In genomic region chr11:117235898-117236459, GRCm38 (mm10) we compare ENCODE assay signal across 9 mouse cellular contexts. TPM values are rescaled to one million over a fixed set of nuclear protein-coding genes. Genes with fewer than 3 reads are reported as not detected.
A peak's percentile ranks its signal among the peaks of the same experiment; 100 is the strongest.
DNase-seq lines count a peak whose midpoint lies in the region; ATAC-seq and TF ChIP-seq lines count a peak whose summit lies in the region.
"Had no signal": no experiment of that assay in that cellular context is flagged by ENCODE, and none has a peak within 500 bp of the region (broad histone marks: within the 10 kb centered on the region; RNA-seq: fewer than 3 reads in every experiment).

No protein-coding gene starts in this region.

- no peaks in the 10 kb centered on the region for H3K27me3 ChIP-seq in forebrain, postnatal 0 days (ENCODE audit: insufficient read depth, low read length)
- no peaks in the 10 kb centered on the region for H3K27me3 ChIP-seq in forebrain, embryonic 14.5 days (replicated peaks; ENCODE audit: control insufficient read depth, insufficient read depth, low read length)
- H3K27me3 ChIP-seq in MEL (ENCODE audit: control insufficient read depth in 1 of 2, insufficient read depth in 2 of 2, low read length in 2 of 2) = peaks cover 0 to 3% of the 10 kb centered on the region in 2 experiments; a peak in 1 of 4 replicates
- H3K27me3 ChIP-seq in heart, postnatal 0 days (ENCODE audit: control insufficient read depth, insufficient read depth, low read length) = no peaks in the 10 kb centered on the region; the same call in 1 of the 2 replicates
- no peaks in the 10 kb centered on the region; the same call in 1 of the 2 replicates for H3K27me3 ChIP-seq in limb, embryonic 14.5 days (ENCODE audit: control insufficient read depth, insufficient read depth, low read length)
- H3K27me3 ChIP-seq in liver, embryonic 12.5 days (replicated peaks) = peaks cover 47% of the 10 kb centered on the region

- no peaks in the 10 kb centered on the region for H3K36me3 ChIP-seq in forebrain, postnatal 0 days (ENCODE audit: insufficient read depth)
- H3K36me3 ChIP-seq in forebrain, embryonic 14.5 days (ENCODE audit: control insufficient read depth, insufficient read depth, low read length) = no peaks in the 10 kb centered on the region
- peaks cover 0 to 4% of the 10 kb centered on the region in 2 experiments; a peak in 1 of 4 replicates for H3K36me3 ChIP-seq in MEL (ENCODE audit: control insufficient read depth in 1 of 2, insufficient read depth in 2 of 2, low read length in 2 of 2)
- no peaks in the 10 kb centered on the region for H3K36me3 ChIP-seq in heart, postnatal 0 days (replicated peaks; ENCODE audit: control insufficient read depth, insufficient read depth, low read length)
- H3K36me3 ChIP-seq in limb, embryonic 14.5 days (ENCODE audit: control insufficient read depth, insufficient read depth, low read length) = peaks cover 7% of the 10 kb centered on the region
- no peaks in the 10 kb centered on the region for H3K36me3 ChIP-seq in liver, embryonic 12.5 days

- ATAC-seq in forebrain, postnatal 0 days = no peak
- ATAC-seq in forebrain, embryonic 14.5 days = no peak
- no peak for ATAC-seq in heart, postnatal 0 days (ENCODE audit: insufficient read depth, low read depth)
- ATAC-seq in limb, embryonic 14.5 days (ENCODE audit: low FRiP score, low read depth) = no peak
- no peak for ATAC-seq in liver, embryonic 12.5 days

- no peak for TF ChIP-seq RAD21 in MEL (IDR thresholded peaks at IDR 0.05; ENCODE audit: low read depth, low read length)

- H3K79me2 ChIP-seq in MEL (ENCODE audit: control insufficient read depth, insufficient read depth, low read length, poor library complexity) = no peaks in the 10 kb centered on the region

- H3K4me2 ChIP-seq in forebrain, postnatal 0 days (ENCODE audit: low read depth) = no peak overlapping the region
- no peak overlapping the region for H3K4me2 ChIP-seq in forebrain, embryonic 14.5 days (ENCODE audit: low read length)
- H3K4me2 ChIP-seq in heart, postnatal 0 days (ENCODE audit: low read depth, low read length) = peak overlapping the region; percentile 10; the same call in 1 of the 2 replicates
- H3K4me2 ChIP-seq in limb, embryonic 14.5 days (replicated peaks; ENCODE audit: low read depth, low read length, severe bottlenecking) = peak overlapping the region; percentile 25; the same call in 1 of the 2 replicates
- no peak overlapping the region for H3K4me2 ChIP-seq in liver, embryonic 12.5 days

- TF ChIP-seq POLR2A in MEL (IDR thresholded peaks at IDR 0.05; ENCODE audit: control insufficient read depth in 1 of 2, insufficient read depth in 1 of 2, low read depth in 1 of 2, low read length in 2 of 2, poor library complexity in 1 of 2) = no peak
- no peak for TF ChIP-seq POLR2A in limb, embryonic 14.5 days (IDR thresholded peaks at IDR 0.05; ENCODE audit: borderline replicate concordance, extremely low read depth, insufficient read depth, insufficient read length)

- 0 out of 2 replicates have a peak overlapping the region, but pooled peaks have one; percentile 7 for H3K9ac ChIP-seq in forebrain, postnatal 0 days
- H3K9ac ChIP-seq in forebrain, embryonic 14.5 days (ENCODE audit: low read length) = no peak overlapping the region
- H3K9ac ChIP-seq in MEL (ENCODE audit: control insufficient read depth, low read depth, low read length, poor library complexity, severe bottlenecking) = peak overlapping the region; percentile 21
- H3K9ac ChIP-seq in heart, postnatal 0 days (replicated peaks; ENCODE audit: low read depth, low read length) = no peak overlapping the region
- H3K9ac ChIP-seq in limb, embryonic 14.5 days (ENCODE audit: low read depth, low read length, severe bottlenecking) = peak overlapping the region; percentile 36; the same call in 1 of the 2 replicates
- no peak overlapping the region for H3K9ac ChIP-seq in liver, embryonic 12.5 days
- H3K9ac ChIP-seq: liver, embryonic 14.5 days had no signal

- 0 out of 2 replicates have a peak, but pooled peaks cover 6% of the 10 kb centered on the region for H3K4me1 ChIP-seq in forebrain, postnatal 0 days (ENCODE audit: insufficient read depth)
- H3K4me1 ChIP-seq in forebrain, embryonic 14.5 days (ENCODE audit: control insufficient read depth, insufficient read depth, low read length) = no peaks in the 10 kb centered on the region
- H3K4me1 ChIP-seq in MEL (ENCODE audit: control insufficient read depth in 1 of 2, insufficient read depth in 2 of 2, low read length in 2 of 2) = peaks cover 0 to 9% of the 10 kb centered on the region in 2 experiments; a peak in 3 of 4 replicates
- peaks cover 17% of the 10 kb centered on the region for H3K4me1 ChIP-seq in heart, postnatal 0 days (ENCODE audit: control insufficient read depth, insufficient read depth)
- H3K4me1 ChIP-seq in limb, embryonic 14.5 days (ENCODE audit: control insufficient read depth, insufficient read depth, low read length) = peaks cover 41% of the 10 kb centered on the region
- H3K4me1 ChIP-seq in liver, embryonic 12.5 days = peaks cover 39% of the 10 kb centered on the region

- no peak for TF ChIP-seq EP300 in MEL (IDR thresholded peaks at IDR 0.05; ENCODE audit: low read depth in 1 of 2, low read length in 2 of 2)
- TF ChIP-seq EP300 in heart, postnatal 0 days (IDR thresholded peaks at IDR 0.05; ENCODE audit: low read depth) = no peak

- no peak overlapping the region for H3K27ac ChIP-seq in forebrain, postnatal 0 days (ENCODE audit: low read depth, low read length)
- H3K27ac ChIP-seq in forebrain, embryonic 14.5 days (ENCODE audit: low read depth, low read length) = no peak overlapping the region
- no peak overlapping the region for H3K27ac ChIP-seq in MEL (ENCODE audit: control insufficient read depth, low read depth, low read length)
- H3K27ac ChIP-seq in heart, postnatal 0 days (ENCODE audit: low read depth) = peak overlapping the region; percentile 41
- peak overlapping the region; percentile 43; the same call in 1 of the 2 replicates for H3K27ac ChIP-seq in limb, embryonic 14.5 days (replicated peaks; ENCODE audit: low read depth, low read length)
- no peak overlapping the region for H3K27ac ChIP-seq in liver, embryonic 12.5 days
- H3K27ac ChIP-seq: liver, embryonic 14.5 days had no signal

- no peaks in the 10 kb centered on the region for H3K9me3 ChIP-seq in forebrain, postnatal 0 days (ENCODE audit: low read length)
- no peaks in the 10 kb centered on the region for H3K9me3 ChIP-seq in forebrain, embryonic 14.5 days (replicated peaks; ENCODE audit: control insufficient read depth, low read length)
- no peaks in the 10 kb centered on the region for H3K9me3 ChIP-seq in MEL (replicated peaks; ENCODE audit: insufficient read depth, low read length)
- no peaks in the 10 kb centered on the region for H3K9me3 ChIP-seq in heart, postnatal 0 days (replicated peaks; ENCODE audit: control insufficient read depth, low read length)
- no peaks in the 10 kb centered on the region for H3K9me3 ChIP-seq in limb, embryonic 14.5 days (ENCODE audit: control insufficient read depth, low read length)
- H3K9me3 ChIP-seq in liver, embryonic 12.5 days (replicated peaks) = no peaks in the 10 kb centered on the region

- no peak for TF ChIP-seq CTCF in forebrain, postnatal 0 days (IDR thresholded peaks at IDR 0.05; ENCODE audit: low read depth)
- no peak for TF ChIP-seq CTCF in MEL (IDR thresholded peaks at IDR 0.05 in 2 of 3, conservative IDR thresholded peaks at IDR 0.05 in 1 of 3; ENCODE audit: control insufficient read depth in 1 of 3, insufficient read depth in 1 of 3, low read depth in 2 of 3, low read length in 3 of 3, poor library complexity in 1 of 3, severe bottlenecking in 1 of 3)
- TF ChIP-seq CTCF in heart, postnatal 0 days (IDR thresholded peaks at IDR 0.05; ENCODE audit: low read depth) = no peak

- no peak for DNase-seq in forebrain, postnatal 0 days
- no peak for DNase-seq in forebrain, embryonic 14.5 days (ENCODE audit: low spot score)
- no peak for DNase-seq in MEL (ENCODE audit: low read depth, low spot score)
- DNase-seq in heart, postnatal 0 days (ENCODE audit: low spot score) = no peak
- DNase-seq in limb, embryonic 14.5 days (ENCODE audit: low spot score) = peak; percentile 54
- DNase-seq in spleen, postnatal 10 days (ENCODE audit: low spot score in 2 of 2) = no peak
- no peak for DNase-seq in spleen, adult 12 weeks (ENCODE audit: low spot score)

- H3K4me3 ChIP-seq in forebrain, postnatal 0 days (ENCODE audit: low read depth, low read length) = no peak overlapping the region
- H3K4me3 ChIP-seq in forebrain, embryonic 14.5 days (ENCODE audit: low read depth, low read length) = no peak overlapping the region
- peak overlapping the region in 1 of 2 experiments; percentile 11; a peak in 2 of 4 replicates for H3K4me3 ChIP-seq in MEL (ENCODE audit: control insufficient read depth in 1 of 2, insufficient read depth in 1 of 2, low read depth in 2 of 2, low read length in 2 of 2)
- H3K4me3 ChIP-seq in heart, postnatal 0 days (ENCODE audit: low read depth, low read length) = no peak overlapping the region
- H3K4me3 ChIP-seq in limb, embryonic 14.5 days (replicated peaks; ENCODE audit: low read length) = no peak overlapping the region
- H3K4me3 ChIP-seq in liver, embryonic 12.5 days = no peak overlapping the region

- WGBS in forebrain, postnatal 0 days = 52% methylated on average over 9 of the region's 9 CpGs
- 51% methylated on average over 9 of the region's 9 CpGs for WGBS in forebrain, embryonic 14.5 days
- 29% methylated on average over 9 of the region's 9 CpGs for WGBS in heart, postnatal 0 days
- 28% methylated on average over 8 of the region's 9 CpGs for whole genome bisulfite sequencing in limb, embryonic 14.5 days
- 38% methylated on average over 9 of the region's 9 CpGs for WGBS in liver, embryonic 12.5 days (ENCODE audit: insufficient replicate concordance)

TF ChIP-seq in MEL, 35 proteins besides CTCF, POLR2A, EP300 and RAD21 (continues in another document):
- TF ChIP-seq MXI1 (IDR thresholded peaks at IDR 0.05; ENCODE audit: low read depth, low read length) = no peak
- no peak for TF ChIP-seq UBTF (IDR thresholded peaks at IDR 0.05; ENCODE audit: borderline replicate concordance, insufficient read depth, low read depth, low read length)
- TF ChIP-seq MEF2A (IDR thresholded peaks at IDR 0.05; ENCODE audit: extremely low read depth, insufficient replicate concordance, low read depth, low read length, poor library complexity, severe bottlenecking) = no peak

RNA-seq across cellular contexts. Expression of gene Sept9, which starts 36.5 kb away (rescaled TPM):
- total RNA-seq in forebrain, postnatal 0 days (2014; rRNA removed) = 99.3 and 112 TPM in 2 replicates
- polyA plus RNA-seq in forebrain, postnatal 0 days (2015; fragmentation: Nextera tagmentation; extraction: Ambion mirVana) = 99.7 and 112 TPM in 2 replicates
- polyA plus RNA-seq in forebrain, embryonic 14.5 days (2014; fragmentation: Nextera tagmentation; extraction: Ambion mirVana) = 113 and 119 TPM in 2 replicates
- 163 and 205 TPM in 2 replicates for total RNA-seq in MEL (2012; rRNA removed)
- 100 to 1,000 TPM in 1 of 2 experiments, 10 to 100 TPM in 1; 49.7 to 196 TPM for polyA plus RNA-seq in MEL (2012; ENCODE audit: insufficient read depth in 1 of 2, insufficient read length in 2 of 2, low read depth in 1 of 2, low replicate concordance in 2 of 2, missing spikeins in 1 of 2)
- 57.8 and 64.2 TPM in 2 replicates for total RNA-seq in heart, postnatal 0 days (2014; rRNA removed; ENCODE audit: low replicate concordance)
- polyA plus RNA-seq in heart, postnatal 0 days (2015; fragmentation: Nextera tagmentation; extraction: Ambion mirVana) = 30.5 and 31.6 TPM in 2 replicates
- 76.5 and 78.7 TPM in 2 replicates for polyA plus RNA-seq in limb, embryonic 14.5 days (2012; rRNA removed)
- polyA plus RNA-seq in limb, embryonic 14.5 days (2014; fragmentation: Nextera tagmentation; extraction: Ambion mirVana) = 125 and 136 TPM in 2 replicates
- 69.8 and 72.0 TPM in 2 replicates for polyA plus RNA-seq in liver, embryonic 12.5 days (2016; fragmentation: Nextera tagmentation; extraction: Ambion mirVana)

Comparison
In these comparisons a context has a peak if more than half of its experiments do, and no peak if none do; other contexts are left out.
1. H3K9ac ChIP-seq: peak in forebrain, postnatal 0 days (single experiment), MEL (single experiment) and limb, embryonic 14.5 days (single experiment); none in forebrain, embryonic 14.5 days (single experiment), heart, postnatal 0 days (single experiment) and liver, embryonic 12.5 days (single experiment).
2. H3K27ac ChIP-seq: peak in heart, postnatal 0 days (single experiment) and limb, embryonic 14.5 days (single experiment); none in forebrain, postnatal 0 days (single experiment), forebrain, embryonic 14.5 days (single experiment), MEL (single experiment) and liver, embryonic 12.5 days (single experiment).
3. H3K4me2 ChIP-seq: peak in heart, postnatal 0 days (single experiment) and limb, embryonic 14.5 days (single experiment); none in forebrain, postnatal 0 days (single experiment), forebrain, embryonic 14.5 days (single experiment) and liver, embryonic 12.5 days (single experiment).